Mouse (Mus musculus) liver, embryonic 14.5 days (tissue): ENCODE data around the gene Cst9. TPM values are rescaled to one million over a fixed set of nuclear protein-coding genes. Genes with fewer than 3 reads are reported as not detected.

Source experiments
- ATAC-seq: fragments of 200-750 bp; cut with Nextera tagmentation; 2 replicates; pipeline ENCODE4 v1.8.0; 2017; ENCODE audit warnings: moderate number of reproducible peaks, mild to moderate bottlenecking, moderate library complexity; ENCODE audit not compliant: insufficient read depth
- DNase-seq, 3 experiments: peaks; one replicate each; pipeline ENCODE4 v3.0.0-alpha.2; 2012 to 2013; ENCODE audit warnings: low read depth in 3 of 3, low spot score in 3 of 3
- H3K27ac ChIP-seq: fragments of 300-500 bp; sonication (generic); 2 replicates; pipeline ENCODE4 v1.5.1; 2014; ENCODE audit warnings: moderate library complexity, mild to moderate bottlenecking, control low read depth, inconsistent platforms
- H3K27me3 ChIP-seq: fragments of 300-500 bp; sonication (generic); 2 replicates; pipeline ENCODE4 v1.6.1; 2014; ENCODE audit warnings: mild to moderate bottlenecking, low read length, moderate library complexity; ENCODE audit not compliant: control insufficient read depth, insufficient read depth
- H3K36me3 ChIP-seq: fragments of 300-500 bp; sonication (generic); replicated peaks from 2 replicates; pipeline ENCODE4 v1.6.1; 2014; ENCODE audit warnings: low read depth; ENCODE audit not compliant: control insufficient read depth, insufficient read depth
- H3K4me1 ChIP-seq, 2 experiments: fragments of 200-500 bp in 1 of 2; fragments of 300-500 bp in 1 of 2; sonication (generic) in 1 of 2; replicated peaks; 2 replicates each; pipeline ENCODE4 v1.6.1; 2012 to 2014; ENCODE audit warnings: antibody characterized with exemption in 1 of 2, inconsistent platforms in 1 of 2, low read length in 1 of 2; ENCODE audit not compliant: control insufficient read depth in 2 of 2, insufficient read depth in 2 of 2
- H3K4me2 ChIP-seq: fragments of 300-500 bp; sonication (generic); 2 replicates; pipeline ENCODE4 v1.6.1; 2014; ENCODE audit warnings: low read depth, mild to moderate bottlenecking, control low read depth, moderate library complexity
- H3K4me3 ChIP-seq, 2 experiments: fragments of 200-500 bp in 1 of 2; fragments of 300-500 bp in 1 of 2; sonication (generic) in 1 of 2; 2 replicates each; pipeline ENCODE4 v1.5.1; 2012 to 2014; ENCODE audit warnings: low read depth in 2 of 2, low read length in 2 of 2, mild to moderate bottlenecking in 2 of 2, control low read depth in 1 of 2, inconsistent platforms in 1 of 2, moderate library complexity in 1 of 2; ENCODE audit not compliant: insufficient read depth in 1 of 2
- H3K9ac ChIP-seq: fragments of 300-500 bp; sonication (generic); replicated peaks from 2 replicates; pipeline ENCODE4 v1.6.1; 2014; ENCODE audit warnings: mild to moderate bottlenecking, control low read depth, moderate library complexity
- H3K9me3 ChIP-seq: fragments of 300-500 bp; sonication (generic); 2 replicates; pipeline ENCODE4 v1.6.1; 2016; ENCODE audit warnings: low read length, mixed read lengths; ENCODE audit not compliant: control insufficient read depth
- CTCF ChIP-seq: IDR thresholded peaks from 2 replicates; pipeline ENCODE4 v1.5.1; 2016; ENCODE audit warnings: antibody characterized with exemption, low read depth, control low read depth
- EP300 ChIP-seq: IDR thresholded peaks from 2 replicates; pipeline ENCODE4 v1.6.1; 2016; ENCODE audit warnings: antibody characterized with exemption, low read depth
- WGBS: fragments of 180-500 bp; shearing (Covaris S2); extraction: QIAGEN DNeasy Blood & Tissue Kit; methylation state at CpG from one replicate; pipeline ENCODE4 v1.1.7; 2014; ENCODE audit not compliant: insufficient replicate concordance; 5-methylcytosine and 5-hydroxymethylcytosine counted together
- polyA plus RNA-seq, 2 experiments: library from polyadenylated mRNA; depleted of rRNA in 1 of 2; stranded (reverse) in 1 of 2; unstranded in 1 of 2; fragments of >200 nt; fragmentation: Nextera tagmentation in 1 of 2; extraction: Ambion mirVana in 1 of 2; gene quantifications; 2 replicates each; pipeline versions ENCODE4 v1.2.1 to v1.2.3; 2012 to 2014

The Cst9 gene
- polyA plus RNA-seq, 2 experiments = 0.09 to 0.39 TPM

DNA sequence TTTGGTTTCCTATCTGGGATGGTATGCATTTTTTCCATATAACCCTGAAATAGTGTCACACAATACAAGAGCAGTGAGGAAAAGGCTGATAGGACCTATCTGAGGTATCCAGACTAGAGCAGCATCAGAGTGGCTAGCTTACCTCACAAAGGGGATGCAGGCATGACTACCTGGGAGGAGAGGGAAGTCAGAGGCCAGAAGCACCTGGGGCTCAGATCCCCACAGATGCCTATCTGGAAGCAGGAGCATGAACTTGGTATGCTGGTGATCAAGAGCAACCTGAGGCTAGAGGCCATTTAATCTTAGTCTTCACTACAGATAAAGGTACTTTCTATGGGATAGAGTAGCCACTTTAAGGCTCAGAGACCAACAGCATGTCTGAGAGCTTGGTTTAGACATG lies 15.0 kb upstream of the Cst9 start, which contains the start of gene Cst13:
Cst13 (plus strand) TSS at position 173 of the 400 bp plus-strand sequence.
- TF ChIP-seq CTCF = no peak
- no peak for TF ChIP-seq EP300
- Histone ChIP-seq H3K9ac (no peak within 1 kb of the TSS), H3K4me1 (no peaks in the 10 kb centered on the region), H3K4me3 (no peak within 1 kb of the TSS), H3K9me3 (no peaks in the 10 kb centered on the region), H3K27me3 (no peaks in the 10 kb centered on the region), H3K4me2 (no peak within 1 kb of the TSS), H3K36me3 (no peaks in the 10 kb centered on the region), H3K27ac (no peak within 1 kb of the TSS)
- DNase-seq (no peak), ATAC-seq (no peak)

DNA sequence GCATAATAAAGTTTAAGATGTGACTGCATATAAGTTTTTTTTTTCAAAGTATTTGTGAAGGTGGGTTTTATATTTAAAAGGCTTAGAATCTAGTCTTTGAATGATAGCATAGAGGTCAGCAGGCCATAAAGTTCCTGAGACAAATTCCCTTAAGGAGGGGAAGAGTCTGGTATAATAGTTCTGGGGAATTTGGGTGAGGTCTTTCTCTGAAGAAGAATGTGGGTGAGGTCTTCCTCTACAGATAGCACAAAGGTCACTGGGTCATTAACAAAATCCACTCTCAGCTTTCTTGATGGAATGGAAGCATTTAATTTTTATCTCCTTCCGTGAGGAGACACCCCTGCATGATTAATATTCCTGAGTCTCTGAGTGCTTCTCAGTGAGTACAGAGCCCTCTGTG lies 9.0 kb upstream of the Cst9 start:
- Histone ChIP-seq H3K4me1 (no peaks in the 10 kb centered on the region), H3K9me3 (no peaks in the 10 kb centered on the region), H3K27me3 (no peaks in the 10 kb centered on the region), H3K9ac (no peak overlapping the region), H3K36me3 (no peaks in the 10 kb centered on the region), H3K4me2 (no peak overlapping the region), H3K4me3 (no peak overlapping the region), H3K27ac (no peak overlapping the region)
- no peak for DNase-seq
- no peak for TF ChIP-seq EP300
- no peak for TF ChIP-seq CTCF
- 52% methylated on average over 1 of the region's 1 CpGs for WGBS
- ATAC-seq = no peak

DNA sequence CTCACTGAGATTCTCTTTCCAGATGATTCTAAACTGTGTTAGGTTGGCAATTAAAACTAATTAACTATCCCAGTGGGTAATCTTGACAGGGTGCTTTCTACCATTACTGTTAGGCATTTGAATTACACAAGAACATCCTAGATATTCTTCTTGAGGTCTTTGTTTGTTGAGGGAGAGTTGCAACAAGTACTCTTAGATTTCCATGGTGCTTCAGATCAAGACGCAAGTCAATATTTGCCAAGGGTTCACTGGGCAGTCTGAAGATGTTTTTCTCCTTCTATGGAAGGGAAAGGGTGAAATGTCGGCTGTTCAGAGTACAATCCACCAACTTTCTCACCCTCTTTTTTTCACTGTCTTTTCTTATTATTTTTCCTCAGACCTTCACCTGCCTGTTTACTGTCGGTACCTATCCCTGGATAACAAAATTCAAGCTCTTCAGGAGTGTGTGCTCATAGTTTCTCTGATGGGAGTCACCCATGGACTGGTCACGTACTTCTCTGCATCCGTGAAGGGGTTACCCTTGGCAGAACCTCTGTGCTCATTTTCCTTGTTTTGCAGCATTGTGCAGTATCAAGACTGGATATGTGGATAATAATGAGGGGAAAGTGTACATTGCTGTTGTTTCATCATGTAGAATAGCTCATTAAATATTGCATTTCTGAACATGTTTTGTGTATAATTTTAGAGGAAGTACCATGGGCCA lies 3.3 kb downstream of the Cst9 start:
- Histone ChIP-seq H3K4me1 (no peaks in the 10 kb centered on the region), H3K4me2 (no peak overlapping the region), H3K27me3 (no peaks in the 10 kb centered on the region), H3K36me3 (no peaks in the 10 kb centered on the region), H3K4me3 (no peak overlapping the region), H3K9me3 (no peaks in the 10 kb centered on the region), H3K27ac (no peak overlapping the region), H3K9ac (no peak overlapping the region)
- 59% methylated on average over 5 of the region's 5 CpGs for whole genome bisulfite sequencing
- TF ChIP-seq CTCF (no peak), EP300 (no peak)
- ATAC-seq (no peak), DNase-seq (no peak)

DNA sequence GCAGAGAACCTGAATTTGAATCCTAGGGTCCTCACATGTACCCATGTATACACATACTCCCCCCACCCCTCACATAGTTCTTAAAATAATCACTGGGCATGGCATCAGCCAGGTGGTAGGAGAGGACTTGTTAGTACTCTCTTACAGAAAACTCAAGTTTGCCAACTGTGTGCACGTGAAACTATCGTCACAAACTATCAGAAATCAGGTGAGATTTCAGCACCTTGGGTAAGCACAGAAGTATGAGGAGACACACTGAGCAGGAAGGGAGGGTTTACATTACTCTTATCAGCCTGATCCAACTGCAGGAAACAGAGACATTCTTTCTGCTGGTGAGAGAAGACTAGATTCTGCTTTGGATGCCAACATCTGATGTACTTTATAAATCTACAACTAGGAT lies 4.3 kb downstream of the Cst9 start:
- Histone ChIP-seq H3K4me2 (no peak overlapping the region), H3K9me3 (no peaks in the 10 kb centered on the region), H3K36me3 (no peaks in the 10 kb centered on the region), H3K27me3 (no peaks in the 10 kb centered on the region), H3K4me1 (no peaks in the 10 kb centered on the region), H3K9ac (no peak overlapping the region), H3K4me3 (no peak overlapping the region), H3K27ac (no peak overlapping the region)
- 34% methylated on average over 2 of the region's 2 CpGs for WGBS
- ATAC-seq = no peak
- no peak for DNase-seq
- no peak for TF ChIP-seq EP300
- no peak for TF ChIP-seq CTCF

DNA sequence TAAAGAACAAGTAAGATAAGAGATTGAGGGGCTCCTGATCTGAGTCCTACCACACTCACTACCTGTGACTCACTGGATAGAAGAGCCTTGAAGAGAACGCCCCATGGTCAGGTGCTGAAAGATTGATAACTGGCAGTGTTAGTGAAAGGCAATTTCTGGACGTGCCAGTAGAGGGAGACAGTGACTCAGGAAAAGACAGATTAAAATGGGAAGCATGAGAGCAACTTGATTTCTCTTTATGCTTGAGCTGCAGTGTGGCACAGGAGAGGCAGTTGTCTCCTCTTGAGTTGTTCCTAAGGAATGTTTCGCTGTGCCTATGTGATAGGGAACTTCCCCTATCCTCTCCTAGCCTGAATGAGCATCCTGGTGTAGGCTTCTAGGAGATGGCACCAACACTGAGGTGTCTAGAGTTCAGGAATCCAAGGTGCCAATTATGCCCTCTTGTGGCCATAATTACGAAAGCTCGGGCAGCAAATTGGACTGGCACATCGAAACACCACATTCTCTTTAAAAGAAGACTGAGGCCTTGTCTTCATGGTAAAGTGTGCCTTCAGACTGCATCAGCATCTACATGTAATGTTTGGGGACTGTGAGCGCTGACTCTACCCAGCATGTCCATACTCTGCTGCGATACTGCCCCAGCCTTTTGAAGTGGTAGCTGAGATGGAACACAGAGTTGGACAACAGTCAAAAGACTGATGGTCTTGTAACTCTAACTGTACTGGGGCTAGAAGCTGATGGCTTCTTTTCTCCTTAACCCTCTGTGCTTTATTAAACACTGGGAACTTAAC lies 16.4 kb downstream of the Cst9 start:
- Histone ChIP-seq H3K4me1 (0 out of 4 replicates have a peak, but pooled peaks cover 0 to under 1% of the 10 kb centered on the region in 2 experiments), H3K27ac (no peak overlapping the region), H3K9ac (no peak overlapping the region), H3K4me3 (no peak overlapping the region), H3K4me2 (no peak overlapping the region), H3K9me3 (no peaks in the 10 kb centered on the region), H3K36me3 (no peaks in the 10 kb centered on the region), H3K27me3 (no peaks in the 10 kb centered on the region)
- WGBS = 36% methylated on average over 8 of the region's 8 CpGs
- DNase-seq (peak in 2 of 3 experiments; percentile 11 to 35), ATAC-seq (peak; percentile 60; the same call in 1 of the 2 replicates)
- TF ChIP-seq CTCF = peak; percentile 76
- no peak for TF ChIP-seq EP300
